Mouse (Mus musculus): ENCODE results near the gene Drg2.

DNA sequence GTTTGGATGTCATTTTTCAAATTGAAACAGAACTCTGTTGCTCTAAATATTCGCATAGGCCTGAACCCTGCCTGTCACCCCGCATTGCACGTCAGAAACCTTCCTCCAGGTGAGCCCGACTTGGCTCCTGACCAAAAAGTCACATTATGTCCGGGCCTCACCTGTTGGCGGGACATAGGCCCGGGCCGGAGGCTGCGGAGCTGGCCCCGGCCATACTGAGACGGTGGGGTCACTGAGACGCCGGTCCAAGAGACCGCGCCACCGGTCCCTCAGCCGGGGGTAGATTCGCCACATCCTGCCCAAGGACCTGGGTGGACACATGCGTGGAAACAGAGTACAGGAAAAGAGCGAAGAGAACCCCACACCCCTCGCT lies 37.8 kb upstream of the Drg2 start:
- TF ChIP-seq USF1 (IDR thresholded peaks at IDR 0.05; ENCODE audit: low read depth) (no peak), MYOD1 (IDR thresholded peaks at IDR 0.05; ENCODE audit: control insufficient read depth, insufficient read length, low read depth) (no peak), CTCF (IDR thresholded peaks at IDR 0.05; ENCODE audit: control insufficient read depth, insufficient read depth, insufficient read length) (no peak), MYOG (IDR thresholded peaks at IDR 0.05; ENCODE audit: control insufficient read depth, extremely low read depth, insufficient read length) (no peak), MAX (IDR thresholded peaks at IDR 0.05) (no peak)

All from C2C12 (cell line).